Mouse (Mus musculus): Measurements from ENCODE around the gene Dagla.

Dagla gene

DNA sequence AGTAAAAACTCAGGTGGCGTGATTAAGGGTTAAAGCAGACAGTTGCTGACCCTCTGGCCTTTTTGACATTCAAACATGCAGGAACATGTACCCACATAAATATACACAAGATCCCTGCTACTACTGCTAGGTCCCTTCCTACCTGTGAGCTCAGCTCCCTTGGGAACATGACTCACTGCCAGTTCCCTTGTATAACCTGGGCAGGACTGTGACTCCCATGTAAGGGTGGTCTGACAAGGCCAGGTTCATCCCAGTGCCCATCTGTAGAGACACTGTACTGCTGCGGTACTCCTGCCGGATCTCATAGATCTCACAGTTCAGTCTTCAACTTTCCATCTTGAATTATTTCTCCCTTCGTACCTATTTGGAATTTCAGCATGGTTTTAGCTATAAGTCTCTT is 107.5 kb downstream of the Dagla start:
- no peak for DNase-seq
